Mouse (Mus musculus): ENCODE measurements around the gene Rs1. TPM values are rescaled to one million over a fixed set of nuclear protein-coding genes. Genes with fewer than 3 reads are reported as not detected.
A peak's percentile ranks its signal among the peaks of the same experiment; 100 is the strongest.
"Not testable (repeated sequence)": the region's sequence is repeated elsewhere in the genome, so short reads cannot be mapped to it uniquely, and the experiment has no call there.

The Rs1 gene
- total RNA-seq (2017) = not detected in 3 replicates

- ATAC-seq (replicated peaks; ENCODE audit: insufficient number of reproducible peaks, low FRiP score, low TSS enrichment, poor library complexity, severe bottlenecking) = no peak
These were observed at the start of gene Rs1 for GRCm38 (mm10) chrX:160767713-160768112. Gene Rs1, plus strand, starts transcription at chrX:160768013.

GRCm38 (mm10) chrX:160735650-160736049 lies 32.2 kb upstream of the Rs1 start, which contains the start of gene Ppef1:
Gene Ppef1, minus strand, starts transcription at chrX:160735765.
- no peak for ATAC-seq (replicated peaks; ENCODE audit: insufficient number of reproducible peaks, low FRiP score, low TSS enrichment, poor library complexity, severe bottlenecking)

- no peak for ATAC-seq (replicated peaks; ENCODE audit: insufficient number of reproducible peaks, low FRiP score, low TSS enrichment, poor library complexity, severe bottlenecking)
These were observed 22.4 kb upstream of the Rs1 start for GRCm38 (mm10) chrX:160745399-160745798.

GRCm38 (mm10) chrX:160748653-160749052 lies 19.2 kb upstream of the Rs1 start:
- ATAC-seq (replicated peaks; ENCODE audit: insufficient number of reproducible peaks, low FRiP score, low TSS enrichment, poor library complexity, severe bottlenecking) = no peak

GRCm38 (mm10) chrX:160750808-160751207 lies 17.0 kb upstream of the Rs1 start:
- ATAC-seq (replicated peaks; ENCODE audit: insufficient number of reproducible peaks, low FRiP score, low TSS enrichment, poor library complexity, severe bottlenecking) = no peak

GRCm38 (mm10) chrX:160765389-160766232 lies 2.2 kb upstream of the Rs1 start:
- peak; percentile 98 for ATAC-seq (replicated peaks; ENCODE audit: insufficient number of reproducible peaks, low FRiP score, low TSS enrichment, poor library complexity, severe bottlenecking)

GRCm38 (mm10) chrX:160766233-160766616 lies 1.6 kb upstream of the Rs1 start:
- ATAC-seq (replicated peaks; ENCODE audit: insufficient number of reproducible peaks, low FRiP score, low TSS enrichment, poor library complexity, severe bottlenecking) = no peak

- ATAC-seq (replicated peaks; ENCODE audit: insufficient number of reproducible peaks, low FRiP score, low TSS enrichment, poor library complexity, severe bottlenecking) = not testable (repeated sequence)
These were observed 1.8 kb downstream of the Rs1 start for GRCm38 (mm10) chrX:160769622-160770021.

- no peak for ATAC-seq (replicated peaks; ENCODE audit: insufficient number of reproducible peaks, low FRiP score, low TSS enrichment, poor library complexity, severe bottlenecking)
These were observed 5.2 kb downstream of the Rs1 start for GRCm38 (mm10) chrX:160773033-160773432.

- ATAC-seq (replicated peaks; ENCODE audit: insufficient number of reproducible peaks, low FRiP score, low TSS enrichment, poor library complexity, severe bottlenecking) = no peak
These were observed 14.5 kb downstream of the Rs1 start for GRCm38 (mm10) chrX:160782276-160782675.

GRCm38 (mm10) chrX:160794920-160795319 lies 27.1 kb downstream of the Rs1 start:
- no peak for ATAC-seq (replicated peaks; ENCODE audit: insufficient number of reproducible peaks, low FRiP score, low TSS enrichment, poor library complexity, severe bottlenecking)

- no peak for ATAC-seq (replicated peaks; ENCODE audit: insufficient number of reproducible peaks, low FRiP score, low TSS enrichment, poor library complexity, severe bottlenecking)
These were observed 36.8 kb downstream of the Rs1 start for GRCm38 (mm10) chrX:160804409-160805150.

- ATAC-seq (replicated peaks; ENCODE audit: insufficient number of reproducible peaks, low FRiP score, low TSS enrichment, poor library complexity, severe bottlenecking) = no peak
These were observed 40.4 kb downstream of the Rs1 start for GRCm38 (mm10) chrX:160808226-160808625.

Other genes with a start within 250 kb of the Rs1 start
- gene Ppef1, start 32.2 kb upstream of the Rs1 start, total RNA-seq (2017) = not detected in 3 replicates
- gene Gja6, start 139.0 kb downstream of the Rs1 start, total RNA-seq (2017) = 0.76 TPM in 1 of 3 replicates, not detected in the others
- gene Cdkl5, start 226.7 kb downstream of the Rs1 start, total RNA-seq (2017) = 1.1 to 1.4 TPM in 2 of 3 replicates, not detected in the other

Measured in monocyte, adult 5-6 weeks (primary cell).